Mouse (Mus musculus) MEL (cell line): ENCODE results near the gene Mier2. TPM values are rescaled to one million over a fixed set of nuclear protein-coding genes. Genes with fewer than 3 reads are reported as not detected.

Experiments used
- DNase-seq: peaks from one replicate; pipeline ENCODE4 v3.0.0; 2011; ENCODE audit warnings: low read depth, low spot score
- H3K27ac ChIP-seq: 2 replicates; pipeline ENCODE4 v1.5.1; 2012; ENCODE audit warnings: low read depth, mild to moderate bottlenecking, control low read depth, low read length, moderate library complexity; ENCODE audit not compliant: control insufficient read depth
- H3K27me3 ChIP-seq, 2 experiments: fragments of 150-350 bp in 1 of 2; sonication (generic) in 1 of 2; 2 replicates each; pipeline ENCODE4 v1.6.1; 2012; ENCODE audit warnings: low read length in 2 of 2, mild to moderate bottlenecking in 2 of 2, improper control_type of control experiment in 1 of 2, moderate library complexity in 1 of 2; ENCODE audit not compliant: insufficient read depth in 2 of 2, control insufficient read depth in 1 of 2
- H3K36me3 ChIP-seq, 2 experiments: 2 replicates each; pipeline ENCODE4 v1.6.1; 2012 to 2014; ENCODE audit warnings: low read length in 2 of 2, improper control_type of control experiment in 1 of 2, inconsistent platforms in 1 of 2, mild to moderate bottlenecking in 1 of 2; ENCODE audit not compliant: insufficient read depth in 2 of 2, control insufficient read depth in 1 of 2
- H3K4me1 ChIP-seq, 2 experiments: fragments of 150-350 bp in 1 of 2; sonication (generic) in 1 of 2; 2 replicates each; pipeline ENCODE4 v1.6.1; 2012; ENCODE audit warnings: low read length in 2 of 2, improper control_type of control experiment in 1 of 2, mild to moderate bottlenecking in 1 of 2; ENCODE audit not compliant: insufficient read depth in 2 of 2, control insufficient read depth in 1 of 2
- H3K4me3 ChIP-seq, 2 experiments: fragments of 150-350 bp in 1 of 2; sonication (generic) in 1 of 2; 2 replicates each; pipeline ENCODE4 v1.5.1; 2012; ENCODE audit warnings: low read depth in 2 of 2, low read length in 2 of 2, mild to moderate bottlenecking in 2 of 2, moderate library complexity in 2 of 2, control low read depth in 1 of 2, improper control_type of control experiment in 1 of 2; ENCODE audit not compliant: control insufficient read depth in 1 of 2, insufficient read depth in 1 of 2
- H3K79me2 ChIP-seq: 2 replicates; pipeline ENCODE4 v1.6.1; 2012; ENCODE audit warnings: mild to moderate bottlenecking, low read length, moderate library complexity; ENCODE audit not compliant: control insufficient read depth, poor library complexity, insufficient read depth
- H3K9ac ChIP-seq: 2 replicates; pipeline ENCODE4 v1.6.1; 2012; ENCODE audit warnings: low read depth, mild to moderate bottlenecking, control low read depth, low read length, moderate library complexity; ENCODE audit not compliant: control insufficient read depth, poor library complexity, severe bottlenecking
- H3K9me3 ChIP-seq: fragments of 150-350 bp; sonication (generic); replicated peaks from 2 replicates; pipeline ENCODE4 v1.6.1; 2012; ENCODE audit warnings: mild to moderate bottlenecking, low read length, improper control_type of control experiment, moderate library complexity; ENCODE audit not compliant: insufficient read depth
- CHD2 ChIP-seq: IDR thresholded peaks from 2 replicates; pipeline ENCODE4 v1.6.1; 2011; ENCODE audit warnings: low read length, improper control_type of control experiment
- E2F4 ChIP-seq: IDR thresholded peaks from 2 replicates; pipeline ENCODE4 v1.6.1; 2011; ENCODE audit warnings: low read depth, low read length, improper control_type of control experiment, borderline replicate concordance
- EP300 ChIP-seq, 2 experiments: IDR thresholded peaks; 2 replicates each; pipeline ENCODE4 v1.6.1; 2011; ENCODE audit warnings: improper control_type of control experiment in 2 of 2, low read length in 2 of 2, low read depth in 1 of 2, mild to moderate bottlenecking in 1 of 2
- ETS1 ChIP-seq: IDR thresholded peaks from 2 replicates; pipeline ENCODE4 v1.6.1; 2012; ENCODE audit warnings: low read depth, mild to moderate bottlenecking, inconsistent platforms, low read length, improper control_type of control experiment, moderate library complexity
- GATA1 ChIP-seq: IDR thresholded peaks from 2 replicates; pipeline ENCODE4 v1.6.1; 2011; ENCODE audit warnings: low read depth, low read length, improper control_type of control experiment
- JUND ChIP-seq: IDR thresholded peaks from 2 replicates; pipeline ENCODE4 v1.6.1; 2011; ENCODE audit warnings: low read depth, mild to moderate bottlenecking, improper control_type of control experiment, low read length
- KAT2A ChIP-seq: conservative IDR thresholded peaks from 2 replicates; pipeline ENCODE4 v1.6.1; 2012; ENCODE audit warnings: low read depth, low read length, improper control_type of control experiment, inconsistent platforms
- MAFK ChIP-seq: IDR thresholded peaks from 2 replicates; pipeline ENCODE4 v1.6.1; 2011; ENCODE audit warnings: low read depth, mild to moderate bottlenecking, low read length, improper control_type of control experiment, borderline replicate concordance
- MAZ ChIP-seq: IDR thresholded peaks from 2 replicates; pipeline ENCODE4 v1.6.1; 2012; ENCODE audit warnings: low read depth, mild to moderate bottlenecking, inconsistent platforms, low read length, improper control_type of control experiment
- MXI1 ChIP-seq: IDR thresholded peaks from 2 replicates; pipeline ENCODE4 v1.6.1; 2011; ENCODE audit warnings: mild to moderate bottlenecking, low read depth, low read length, improper control_type of control experiment
- MYB ChIP-seq: IDR thresholded peaks from 2 replicates; pipeline ENCODE4 v1.6.1; 2011; ENCODE audit warnings: mild to moderate bottlenecking, low read depth, low read length, improper control_type of control experiment
- POLR2A ChIP-seq, 2 experiments: IDR thresholded peaks; 2 replicates each; pipeline ENCODE4 v1.6.1; 2011 to 2012; ENCODE audit warnings: low read length in 2 of 2, mild to moderate bottlenecking in 2 of 2, control low read depth in 1 of 2, improper control_type of control experiment in 1 of 2, low read depth in 1 of 2, moderate library complexity in 1 of 2; ENCODE audit not compliant: control insufficient read depth in 1 of 2, insufficient read depth in 1 of 2, poor library complexity in 1 of 2
- RAD21 ChIP-seq: IDR thresholded peaks from 2 replicates; pipeline ENCODE4 v1.6.1; 2011; ENCODE audit warnings: mild to moderate bottlenecking, low read depth, low read length, improper control_type of control experiment
- RCOR1 ChIP-seq: IDR thresholded peaks from 2 replicates; pipeline ENCODE4 v1.6.1; 2012; ENCODE audit warnings: low read depth, mild to moderate bottlenecking, inconsistent platforms, low read length, improper control_type of control experiment
- SIN3A ChIP-seq: IDR thresholded peaks from 2 replicates; pipeline ENCODE4 v1.6.1; 2012; ENCODE audit warnings: low read length, improper control_type of control experiment, inconsistent platforms
- SMC3 ChIP-seq: IDR thresholded peaks from 2 replicates; pipeline ENCODE4 v1.6.1; 2011; ENCODE audit warnings: low read depth, low read length, improper control_type of control experiment
- TBP ChIP-seq: IDR thresholded peaks from 2 replicates; pipeline ENCODE4 v1.8.0; 2011; ENCODE audit warnings: low read depth, low read length, improper control_type of control experiment
- ZC3H11A ChIP-seq: IDR thresholded peaks from 2 replicates; pipeline ENCODE4 v1.6.1; 2012; ENCODE audit warnings: low read depth, mild to moderate bottlenecking, inconsistent platforms, low read length, improper control_type of control experiment
- ZKSCAN1 ChIP-seq: IDR thresholded peaks from 2 replicates; pipeline ENCODE4 v1.6.1; 2012; ENCODE audit warnings: low read depth, mild to moderate bottlenecking, inconsistent platforms, low read length, improper control_type of control experiment, moderate library complexity
- ZNF384 ChIP-seq: IDR thresholded peaks from 2 replicates; pipeline ENCODE4 v1.6.1; 2012; ENCODE audit warnings: low read depth, mild to moderate bottlenecking, inconsistent platforms, low read length, improper control_type of control experiment
- polyA plus RNA-seq, 2 experiments: library from polyadenylated mRNA; stranded (reverse) in 1 of 2; unstranded in 1 of 2; fragments of >175 nt in 1 of 2; fragments of >200 nt in 1 of 2; gene quantifications; 2 replicates each; pipeline versions ENCODE4 v1.2.1 to v1.2.4; 2012; ENCODE audit warnings: low replicate concordance in 2 of 2, low read depth in 1 of 2; ENCODE audit not compliant: insufficient read length in 2 of 2, insufficient read depth in 1 of 2, missing spikeins in 1 of 2
- total RNA-seq: library from RNA; depleted of rRNA; stranded (reverse); fragments of 300-350 nt; gene quantifications from 2 replicates; pipeline ENCODE4 v1.2.3, GENCODE M21; 2012

Mier2 gene
- total and polyA plus RNA-seq, 3 experiments = 24.8 to 36.2 TPM; not detected in 1

GRCm38 (mm10) chr10:79585136-79585535 lies 30.1 kb upstream of the Mier2 start:
- peaks cover 0 to 5% of the 10 kb centered on the region in 2 experiments; a peak in 2 of 4 replicates for H3K36me3 ChIP-seq
- no peak for DNase-seq
- no peak overlapping the region for H3K27ac ChIP-seq
- H3K79me2 ChIP-seq = no peaks in the 10 kb centered on the region
- TF ChIP-seq RAD21 = no peak
- TF ChIP-seq RCOR1 = no peak
- no peak for TF ChIP-seq E2F4
- TF ChIP-seq GATA1 = no peak
- no peak for TF ChIP-seq ZNF384
- no peak for TF ChIP-seq ZC3H11A
- no peak for TF ChIP-seq SMC3
- TF ChIP-seq MYB = no peak
- no peak for TF ChIP-seq MAFK
- no peaks in the 10 kb centered on the region for H3K27me3 ChIP-seq
- no peak overlapping the region for H3K4me3 ChIP-seq
- peaks cover 3 to 15% of the 10 kb centered on the region in 2 experiments for H3K4me1 ChIP-seq
- H3K9me3 ChIP-seq = no peaks in the 10 kb centered on the region
- H3K9ac ChIP-seq = no peak overlapping the region

GRCm38 (mm10) chr10:79584426-79584825 lies 29.4 kb upstream of the Mier2 start:
- DNase-seq = no peak
- Histone ChIP-seq H3K36me3 (peaks cover 0 to 5% of the 10 kb centered on the region in 2 experiments; a peak in 2 of 4 replicates), H3K79me2 (no peaks in the 10 kb centered on the region), H3K4me3 (no peak overlapping the region), H3K27ac (no peak overlapping the region), H3K27me3 (no peaks in the 10 kb centered on the region), H3K9me3 (no peaks in the 10 kb centered on the region), H3K9ac (no peak overlapping the region), H3K4me1 (peaks cover 3 to 15% of the 10 kb centered on the region in 2 experiments)
- TF ChIP-seq ETS1 = no peak
- no peak for TF ChIP-seq POLR2A (IDR thresholded peaks at IDR 0.05; ENCODE audit: control insufficient read depth in 1 of 2, insufficient read depth in 1 of 2, low read depth in 1 of 2, low read length in 2 of 2, poor library complexity in 1 of 2)
- TF ChIP-seq JUND = no peak
- TF ChIP-seq RCOR1 = no peak
- no peak for TF ChIP-seq ZKSCAN1
- TF ChIP-seq CHD2 = no peak
- no peak for TF ChIP-seq KAT2A
- no peak for TF ChIP-seq TBP
- TF ChIP-seq MXI1 = no peak
- no peak for TF ChIP-seq MAZ
- TF ChIP-seq SIN3A = no peak
- TF ChIP-seq RAD21 = no peak
- no peak for TF ChIP-seq EP300 (IDR thresholded peaks at IDR 0.05; ENCODE audit: low read depth in 1 of 2, low read length in 2 of 2)
